Mouse (Mus musculus) embryo, embryonic 10.5 days (tissue): ENCODE measurements around the gene Mycbp2.
A peak's percentile ranks its signal among the peaks of the same experiment; 100 is the strongest.

Experiments
- DNase-seq: peaks from one replicate; pipeline ENCODE4 v3.0.0-alpha.2; 2015; ENCODE audit warnings: low spot score

Gene Mycbp2

GRCm38 (mm10) chr14:103258745-103259144 lies 87.9 kb downstream of the Mycbp2 start:
- DNase-seq = no peak

- no peak for DNase-seq
These were observed 89.7 kb downstream of the Mycbp2 start for GRCm38 (mm10) chr14:103256866-103257265.

- no peak for DNase-seq
These were observed 92.3 kb downstream of the Mycbp2 start for GRCm38 (mm10) chr14:103254311-103254710.

- no peak for DNase-seq
These were observed 104.6 kb downstream of the Mycbp2 start for GRCm38 (mm10) chr14:103242020-103242419.

- DNase-seq = no peak
These were observed 111.8 kb downstream of the Mycbp2 start for GRCm38 (mm10) chr14:103234770-103235169.

GRCm38 (mm10) chr14:103233640-103234593 lies 112.7 kb downstream of the Mycbp2 start:
- DNase-seq = no peak

GRCm38 (mm10) chr14:103222356-103222755 lies 124.3 kb downstream of the Mycbp2 start:
- DNase-seq = no peak

GRCm38 (mm10) chr14:103221751-103222150 lies 124.9 kb downstream of the Mycbp2 start:
- DNase-seq = no peak

- no peak for DNase-seq
These were observed 130.3 kb downstream of the Mycbp2 start for GRCm38 (mm10) chr14:103216331-103216730.

GRCm38 (mm10) chr14:103186658-103187057 lies 160.0 kb downstream of the Mycbp2 start:
- DNase-seq = no peak

- no peak for DNase-seq
These were observed 160.5 kb downstream of the Mycbp2 start for GRCm38 (mm10) chr14:103186076-103186475.

- DNase-seq = no peak
These were observed 166.5 kb downstream of the Mycbp2 start for GRCm38 (mm10) chr14:103180096-103180495.

- no peak for DNase-seq
These were observed 183.7 kb downstream of the Mycbp2 start for GRCm38 (mm10) chr14:103162923-103163322.

- no peak for DNase-seq
These were observed 190.9 kb downstream of the Mycbp2 start for GRCm38 (mm10) chr14:103155685-103156084.

GRCm38 (mm10) chr14:103150139-103150538 lies 196.5 kb downstream of the Mycbp2 start:
- DNase-seq = no peak

GRCm38 (mm10) chr14:103131991-103132390 lies 214.6 kb downstream of the Mycbp2 start:
- DNase-seq = peak; percentile 23

GRCm38 (mm10) chr14:103125756-103126155 lies 220.9 kb downstream of the Mycbp2 start:
- no peak for DNase-seq

- no peak for DNase-seq
These were observed 231.5 kb downstream of the Mycbp2 start for GRCm38 (mm10) chr14:103114994-103115670.

- DNase-seq = no peak
These were observed 233.8 kb downstream of the Mycbp2 start for GRCm38 (mm10) chr14:103112606-103113363.

- no peak for DNase-seq
These were observed 236.6 kb downstream of the Mycbp2 start for GRCm38 (mm10) chr14:103109971-103110370.

- no peak for DNase-seq
These were observed 240.3 kb downstream of the Mycbp2 start for GRCm38 (mm10) chr14:103106301-103106700.

- DNase-seq = no peak
These were observed 243.8 kb downstream of the Mycbp2 start for GRCm38 (mm10) chr14:103102731-103103335.
